Mouse (Mus musculus): Measurements from ENCODE around the gene Alg3. TPM values are rescaled to one million over a fixed set of nuclear protein-coding genes. Genes with fewer than 3 reads are reported as not detected.

The Alg3 gene
- polyA plus RNA-seq, 1 experiment from 2014 or later: 44.7 TPM

- Histone ChIP-seq H3K4me3 (ENCODE audit: low read length) (peak overlapping the region; percentile 90), H3K27ac (ENCODE audit: low read length) (peak overlapping the region; percentile 86), H3K9me3 (ENCODE audit: low read length) (no peaks in the 10 kb centered on the region), H3K27me3 (ENCODE audit: insufficient read depth, low read length) (no peaks in the 10 kb centered on the region), H3K36me3 (ENCODE audit: insufficient read depth, low read length) (peaks cover 10% of the 10 kb centered on the region), H3K4me2 (replicated peaks; ENCODE audit: low read depth, low read length) (peak overlapping the region; percentile 90), H3K4me1 (ENCODE audit: insufficient read depth, low read length) (peaks cover 10% of the 10 kb centered on the region), H3K9ac (replicated peaks; ENCODE audit: low read length) (peak overlapping the region; percentile 91)
- ATAC-seq (ENCODE audit: low FRiP score, low TSS enrichment): peak; percentile 60
- 0% methylated on average over 28 of the region's 28 CpGs for WGBS
Measured at GRCm38 (mm10) chr16:20610501-20611356, 806 bp downstream of the Alg3 start.

DNA sequence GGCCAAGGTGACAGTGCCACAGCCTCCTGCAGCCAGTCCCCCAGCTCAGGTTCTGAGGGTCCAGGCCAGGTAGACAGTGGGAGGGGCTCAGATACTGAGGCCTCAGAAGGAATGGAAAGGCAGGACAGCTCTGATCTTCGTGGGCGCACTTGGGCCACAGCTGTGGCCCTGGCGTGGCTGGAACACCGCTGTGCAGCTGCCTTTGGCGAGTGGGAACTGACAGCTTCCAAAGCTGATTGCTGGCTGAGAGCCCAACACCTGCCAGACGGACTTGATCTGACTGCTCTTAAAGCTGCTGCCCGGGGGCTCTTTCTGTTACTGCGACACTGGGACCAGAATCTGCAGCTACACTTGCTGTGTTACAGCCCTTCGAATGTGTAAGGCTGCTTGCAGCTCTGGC, 6.8 kb downstream of the Alg3 start:
- Histone ChIP-seq H3K9me3 (ENCODE audit: low read length) (no peaks in the 10 kb centered on the region), H3K9ac (replicated peaks; ENCODE audit: low read length) (no peak overlapping the region), H3K27me3 (ENCODE audit: insufficient read depth, low read length) (no peaks in the 10 kb centered on the region), H3K36me3 (ENCODE audit: insufficient read depth, low read length) (peaks cover 22% of the 10 kb centered on the region), H3K4me2 (replicated peaks; ENCODE audit: low read depth, low read length) (no peak overlapping the region), H3K4me3 (ENCODE audit: low read length) (no peak overlapping the region), H3K4me1 (ENCODE audit: insufficient read depth, low read length) (peaks cover 3% of the 10 kb centered on the region), H3K27ac (ENCODE audit: low read length) (no peak overlapping the region)
- no peak for ATAC-seq (ENCODE audit: low FRiP score, low TSS enrichment)
- WGBS: 81% methylated on average over 9 of the region's 9 CpGs

DNA sequence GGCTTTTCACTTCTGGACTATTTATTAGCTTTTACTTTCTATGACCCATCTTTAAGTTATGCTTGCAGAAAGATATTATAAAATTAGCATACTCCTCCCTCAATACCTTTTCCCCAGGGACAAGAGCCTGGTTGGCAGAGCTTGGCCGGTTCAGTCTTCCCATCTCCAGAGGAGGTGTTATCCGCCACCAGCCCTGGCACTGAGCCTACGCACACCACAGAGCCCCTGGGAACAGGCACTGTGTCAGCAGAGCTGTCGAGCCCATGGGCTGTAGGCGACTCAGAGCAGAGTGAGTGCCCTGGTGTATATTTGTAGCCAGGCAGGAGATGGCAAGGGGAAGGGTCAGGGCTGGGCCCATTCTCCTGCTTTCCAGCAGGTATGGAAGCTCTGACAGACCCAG, 11.0 kb downstream of the Alg3 start:
- no peaks in the 10 kb centered on the region for H3K9me3 ChIP-seq (ENCODE audit: low read length)
- WGBS: 74% methylated on average over 5 of the region's 5 CpGs
- no peak overlapping the region for H3K27ac ChIP-seq (ENCODE audit: low read length)
- H3K4me2 ChIP-seq (replicated peaks; ENCODE audit: low read depth, low read length): no peak overlapping the region
- H3K36me3 ChIP-seq (ENCODE audit: insufficient read depth, low read length): peaks cover 9% of the 10 kb centered on the region
- no peak overlapping the region for H3K4me3 ChIP-seq (ENCODE audit: low read length)
- no peaks in the 10 kb centered on the region for H3K27me3 ChIP-seq (ENCODE audit: insufficient read depth, low read length)
- H3K4me1 ChIP-seq (ENCODE audit: insufficient read depth, low read length): no peaks in the 10 kb centered on the region
- ATAC-seq (ENCODE audit: low FRiP score, low TSS enrichment): no peak
- H3K9ac ChIP-seq (replicated peaks; ENCODE audit: low read length): no peak overlapping the region

- no peaks in the 10 kb centered on the region for H3K9me3 ChIP-seq (ENCODE audit: low read length)
- no peak for ATAC-seq (ENCODE audit: low FRiP score, low TSS enrichment)
- H3K36me3 ChIP-seq (ENCODE audit: insufficient read depth, low read length): no peaks in the 10 kb centered on the region
- H3K27ac ChIP-seq (ENCODE audit: low read length): no peak overlapping the region
- H3K4me1 ChIP-seq (ENCODE audit: insufficient read depth, low read length): no peaks in the 10 kb centered on the region
- H3K9ac ChIP-seq (replicated peaks; ENCODE audit: low read length): no peak overlapping the region
- no peak overlapping the region for H3K4me2 ChIP-seq (replicated peaks; ENCODE audit: low read depth, low read length)
- 34% methylated on average over 7 of the region's 7 CpGs for WGBS
- no peak overlapping the region for H3K4me3 ChIP-seq (ENCODE audit: low read length)
- peaks cover 16% of the 10 kb centered on the region for H3K27me3 ChIP-seq (ENCODE audit: insufficient read depth, low read length)
Measured at GRCm38 (mm10) chr16:20596687-20597441, 14.7 kb downstream of the Alg3 start.

DNA sequence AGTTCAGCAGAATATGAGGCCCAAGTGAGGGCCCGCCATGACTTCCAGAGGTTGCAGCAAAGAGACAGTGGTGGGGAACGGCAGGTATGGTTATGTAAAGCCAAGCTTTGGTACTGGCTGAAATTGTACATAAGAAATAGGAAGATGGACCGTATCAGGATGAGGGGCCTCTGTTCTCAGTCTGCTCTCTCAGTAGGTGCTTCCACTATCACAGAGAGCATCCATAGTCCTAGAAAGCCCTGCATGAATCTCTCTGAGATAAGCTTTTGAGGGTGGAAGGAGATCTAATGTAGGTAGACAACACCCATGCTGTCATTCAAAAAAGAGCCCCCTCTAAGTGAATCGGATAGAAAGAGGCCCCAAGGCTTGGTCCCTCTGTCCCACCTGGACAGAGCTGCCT, 15.8 kb downstream of the Alg3 start:
- WGBS: 80% methylated on average over 4 of the region's 4 CpGs

GRCm38 (mm10) chr16:20595060-20595673, 16.4 kb downstream of the Alg3 start:
- Histone ChIP-seq H3K27ac (ENCODE audit: low read length) (no peak overlapping the region), H3K4me3 (ENCODE audit: low read length) (no peak overlapping the region), H3K4me1 (ENCODE audit: insufficient read depth, low read length) (peaks cover 12% of the 10 kb centered on the region; the same call in 1 of the 2 replicates), H3K9ac (replicated peaks; ENCODE audit: low read length) (no peak overlapping the region), H3K4me2 (replicated peaks; ENCODE audit: low read depth, low read length) (no peak overlapping the region), H3K36me3 (ENCODE audit: insufficient read depth, low read length) (no peaks in the 10 kb centered on the region), H3K9me3 (ENCODE audit: low read length) (no peaks in the 10 kb centered on the region), H3K27me3 (ENCODE audit: insufficient read depth, low read length) (peaks cover 33% of the 10 kb centered on the region)
- no peak for ATAC-seq (ENCODE audit: low FRiP score, low TSS enrichment)
- WGBS: 85% methylated on average over 7 of the region's 7 CpGs

More for the DNA sequence above, 15.8 kb downstream of the Alg3 start:
- H3K27ac ChIP-seq (ENCODE audit: low read length): no peak overlapping the region
- H3K4me3 ChIP-seq (ENCODE audit: low read length): no peak overlapping the region
- no peak overlapping the region for H3K9ac ChIP-seq (replicated peaks; ENCODE audit: low read length)
- no peaks in the 10 kb centered on the region for H3K9me3 ChIP-seq (ENCODE audit: low read length)
- no peak overlapping the region for H3K4me2 ChIP-seq (replicated peaks; ENCODE audit: low read depth, low read length)
- peaks cover 6% of the 10 kb centered on the region; the same call in 1 of the 2 replicates for H3K4me1 ChIP-seq (ENCODE audit: insufficient read depth, low read length)
- ATAC-seq (ENCODE audit: low FRiP score, low TSS enrichment): no peak
- H3K36me3 ChIP-seq (ENCODE audit: insufficient read depth, low read length): no peaks in the 10 kb centered on the region
- H3K27me3 ChIP-seq (ENCODE audit: insufficient read depth, low read length): peaks cover 27% of the 10 kb centered on the region

- Histone ChIP-seq H3K4me1 (ENCODE audit: insufficient read depth, low read length) (peaks cover 19% of the 10 kb centered on the region), H3K9me3 (ENCODE audit: low read length) (no peaks in the 10 kb centered on the region), H3K9ac (replicated peaks; ENCODE audit: low read length) (no peak overlapping the region), H3K36me3 (ENCODE audit: insufficient read depth, low read length) (no peaks in the 10 kb centered on the region), H3K27ac (ENCODE audit: low read length) (no peak overlapping the region), H3K4me3 (ENCODE audit: low read length) (peak overlapping the region; percentile 48), H3K27me3 (ENCODE audit: insufficient read depth, low read length) (peaks cover 49% of the 10 kb centered on the region), H3K4me2 (replicated peaks; ENCODE audit: low read depth, low read length) (peak overlapping the region; percentile 92)
- ATAC-seq (ENCODE audit: low FRiP score, low TSS enrichment): peak; percentile 28; the same call in 1 of the 2 replicates
- 4% methylated on average over 48 of the region's 48 CpGs for WGBS
Measured at GRCm38 (mm10) chr16:20591076-20591705, 20.3 kb downstream of the Alg3 start.

DNA sequence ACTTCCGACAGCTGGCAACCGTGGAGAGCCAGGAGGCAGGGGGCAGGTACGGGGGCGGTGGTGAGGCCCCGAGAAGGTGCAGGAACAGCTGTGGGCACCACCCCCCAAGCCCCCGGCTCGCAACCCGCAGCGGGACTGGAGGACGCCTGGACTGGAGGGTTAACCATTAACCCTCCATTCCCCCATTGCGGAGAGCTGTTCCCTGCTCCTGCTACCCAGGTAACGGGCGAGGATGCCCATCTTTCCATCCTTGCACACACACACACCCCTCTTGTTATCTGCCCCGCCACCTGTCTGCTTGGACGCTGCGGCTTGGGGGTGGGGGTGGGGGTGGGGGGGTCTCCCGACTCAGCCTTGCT, 20.9 kb downstream of the Alg3 start:
- WGBS: 5% methylated on average over 17 of the region's 17 CpGs
- no peaks in the 10 kb centered on the region for H3K9me3 ChIP-seq (ENCODE audit: low read length)
- no peak overlapping the region for H3K9ac ChIP-seq (replicated peaks; ENCODE audit: low read length)
- peaks cover 49% of the 10 kb centered on the region for H3K27me3 ChIP-seq (ENCODE audit: insufficient read depth, low read length)
- peaks cover 19% of the 10 kb centered on the region for H3K4me1 ChIP-seq (ENCODE audit: insufficient read depth, low read length)
- peak overlapping the region; percentile 48 for H3K4me3 ChIP-seq (ENCODE audit: low read length)
- ATAC-seq (ENCODE audit: low FRiP score, low TSS enrichment): peak; percentile 53
- no peak overlapping the region for H3K27ac ChIP-seq (ENCODE audit: low read length)
- H3K4me2 ChIP-seq (replicated peaks; ENCODE audit: low read depth, low read length): peak overlapping the region; percentile 92
- no peaks in the 10 kb centered on the region for H3K36me3 ChIP-seq (ENCODE audit: insufficient read depth, low read length)

- Histone ChIP-seq H3K4me2 (replicated peaks; ENCODE audit: low read depth, low read length) (peak overlapping the region; percentile 92), H3K4me1 (ENCODE audit: insufficient read depth, low read length) (peaks cover 19% of the 10 kb centered on the region), H3K9ac (replicated peaks; ENCODE audit: low read length) (peak overlapping the region; percentile 61), H3K4me3 (ENCODE audit: low read length) (peak overlapping the region; percentile 48), H3K27me3 (ENCODE audit: insufficient read depth, low read length) (peaks cover 49% of the 10 kb centered on the region), H3K36me3 (ENCODE audit: insufficient read depth, low read length) (no peaks in the 10 kb centered on the region), H3K27ac (ENCODE audit: low read length) (no peak overlapping the region), H3K9me3 (ENCODE audit: low read length) (no peaks in the 10 kb centered on the region)
- WGBS: 0% methylated on average over 39 of the region's 39 CpGs
- ATAC-seq (ENCODE audit: low FRiP score, low TSS enrichment): peak; percentile 83
Measured at GRCm38 (mm10) chr16:20589939-20590679, 21.4 kb downstream of the Alg3 start.
